Mouse (Mus musculus): ENCODE data around the gene Slit3.
A peak's percentile ranks its signal among the peaks of the same experiment; 100 is the strongest.

DNA sequence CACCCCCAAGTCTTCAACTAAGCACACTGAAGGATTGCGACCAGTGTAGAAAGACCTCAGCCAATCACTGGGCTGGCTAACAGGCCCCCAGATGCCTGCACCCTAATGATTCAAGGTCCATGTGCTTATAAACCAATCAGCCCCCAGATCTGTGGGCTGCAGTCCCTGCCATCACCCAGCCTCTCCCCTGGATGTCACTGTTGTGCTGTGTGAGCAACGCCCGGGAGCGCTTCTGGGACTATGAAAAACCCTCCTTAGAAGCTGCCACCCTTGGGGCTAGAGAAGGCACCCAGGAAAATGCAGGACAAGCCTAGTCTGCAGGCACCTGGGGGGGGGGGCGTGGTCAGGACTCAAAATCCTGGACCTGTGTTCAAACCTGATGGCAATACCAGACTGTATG, 331.4 kb downstream of the Slit3 start:
- peak; percentile 63 for TF ChIP-seq CTCF (IDR thresholded peaks at IDR 0.05; ENCODE audit: low read depth)
- TF ChIP-seq EP300 (IDR thresholded peaks at IDR 0.05; ENCODE audit: low read depth): no peak
